Mouse (Mus musculus) liver, embryonic 12.5 days (tissue): Measurements from ENCODE around the gene Serinc1. TPM values are rescaled to one million over a fixed set of nuclear protein-coding genes. Genes with fewer than 3 reads are reported as not detected.

Experiments used
- ATAC-seq: fragments of 200-750 bp; cut with Nextera tagmentation; 2 replicates; pipeline ENCODE4 v1.8.0; 2017; ENCODE audit warnings: moderate number of reproducible peaks, mild to moderate bottlenecking, moderate library complexity
- H3K27ac ChIP-seq: fragments of 300-500 bp; sonication (generic); 2 replicates; pipeline ENCODE4 v1.5.1; 2016; ENCODE audit warnings: mild to moderate bottlenecking
- H3K27me3 ChIP-seq: fragments of 300-500 bp; sonication (generic); replicated peaks from 2 replicates; pipeline ENCODE4 v1.6.1; 2016; ENCODE audit warnings: mild to moderate bottlenecking, moderate library complexity
- H3K36me3 ChIP-seq: fragments of 300-500 bp; sonication (generic); 2 replicates; pipeline ENCODE4 v1.6.1; 2016; ENCODE audit warnings: mild to moderate bottlenecking, moderate library complexity
- H3K4me1 ChIP-seq: fragments of 300-500 bp; sonication (generic); 2 replicates; pipeline ENCODE4 v1.6.1; 2016
- H3K4me2 ChIP-seq: fragments of 300-500 bp; sonication (generic); 2 replicates; pipeline ENCODE4 v1.6.1; 2016; ENCODE audit warnings: mild to moderate bottlenecking, moderate library complexity
- H3K4me3 ChIP-seq: fragments of 300-500 bp; sonication (generic); 2 replicates; pipeline ENCODE4 v1.5.1; 2016; ENCODE audit warnings: mild to moderate bottlenecking, moderate library complexity
- H3K9ac ChIP-seq: fragments of 300-500 bp; sonication (generic); 2 replicates; pipeline ENCODE4 v1.6.1; 2016; ENCODE audit warnings: mild to moderate bottlenecking, moderate library complexity
- H3K9me3 ChIP-seq: fragments of 300-500 bp; sonication (generic); replicated peaks from 2 replicates; pipeline ENCODE4 v1.6.1; 2016; ENCODE audit warnings: mild to moderate bottlenecking, moderate library complexity
- WGBS: fragments of 180-500 bp; shearing (Covaris S2); methylation state at CpG from one replicate; pipeline ENCODE4 v1.1.7; 2016; ENCODE audit not compliant: insufficient replicate concordance; 5-methylcytosine and 5-hydroxymethylcytosine counted together
- polyA plus RNA-seq: library from polyadenylated mRNA; unstranded; fragments of >200 nt; fragmentation: Nextera tagmentation; extraction: Ambion mirVana; gene quantifications from 2 replicates; pipeline ENCODE4 v1.2.1, GENCODE M21; 2016

Gene Serinc1
- polyA plus RNA-seq, 1 experiment from 2014 or later: 75.5 TPM

DNA sequence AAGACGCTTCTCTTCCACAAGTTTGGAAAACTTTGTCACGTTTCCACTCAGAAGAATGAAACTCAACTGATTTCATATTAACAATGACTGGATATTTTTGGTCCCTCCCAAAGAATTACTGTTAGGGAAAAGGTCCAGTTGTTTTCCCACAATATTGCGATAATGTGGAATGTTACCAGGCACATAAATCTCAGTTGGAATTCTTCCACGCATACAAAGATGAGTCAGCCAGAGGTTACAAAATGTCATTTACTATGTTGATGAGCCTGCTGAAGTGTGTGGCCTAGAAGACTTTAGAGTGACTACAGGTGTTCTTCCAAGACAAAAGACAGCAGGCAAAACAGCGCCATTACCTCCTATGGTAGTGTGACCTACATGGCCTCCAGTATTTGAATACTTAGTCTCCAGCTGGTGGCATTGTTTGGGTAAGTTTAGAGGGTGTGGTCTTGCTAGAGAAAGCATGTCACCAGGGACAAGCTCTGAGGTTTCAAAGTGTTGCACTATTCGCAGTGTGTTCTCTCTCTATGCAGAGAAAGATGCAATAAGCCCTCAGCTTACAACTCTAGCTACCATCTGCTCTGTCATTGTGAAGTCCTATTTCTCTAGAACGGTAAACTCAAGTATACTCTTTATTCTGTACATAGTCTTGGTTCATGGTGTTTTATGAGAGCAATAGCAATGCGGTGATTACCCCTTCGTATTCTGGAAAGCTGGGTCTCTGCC is 55.0 kb downstream of the Serinc1 start:
- Histone ChIP-seq H3K9me3 (no peaks in the 10 kb centered on the region), H3K27me3 (no peaks in the 10 kb centered on the region), H3K4me3 (no peak overlapping the region), H3K9ac (no peak overlapping the region), H3K4me1 (peaks cover 4% of the 10 kb centered on the region; the same call in 1 of the 2 replicates), H3K36me3 (no peaks in the 10 kb centered on the region), H3K4me2 (no peak overlapping the region), H3K27ac (no peak overlapping the region)
- ATAC-seq: no peak
- 71% methylated on average over 9 of the region's 9 CpGs for WGBS

Other genes starting within 250 kb of the Serinc1 start
- 10.5 and 10.7 TPM in 2 replicates for gene Hsf2, start 46.1 kb downstream of the Serinc1 start, polyA plus RNA-seq
- gene Pkib, start 99.5 kb upstream of the Serinc1 start, polyA plus RNA-seq: 1.9 and 2.3 TPM in 2 replicates